Mouse (Mus musculus) cerebellum, adult 8-10 months (tissue): ENCODE results near the gene Atg9b.
"Not testable (repeated sequence)": the region's sequence is repeated elsewhere in the genome, so short reads cannot be mapped to it uniquely, and the experiment has no call there.

Source experiments
- DNase-seq: peaks from one replicate; pipeline ENCODE4 v3.0.0; 2022

Gene Atg9b

GRCm38 (mm10) chr5:24404594-24405360 lies 12.8 kb upstream of the Atg9b start:
- DNase-seq: no peak

GRCm38 (mm10) chr5:24401969-24402368 lies 10.0 kb upstream of the Atg9b start:
- DNase-seq: no peak

DNA sequence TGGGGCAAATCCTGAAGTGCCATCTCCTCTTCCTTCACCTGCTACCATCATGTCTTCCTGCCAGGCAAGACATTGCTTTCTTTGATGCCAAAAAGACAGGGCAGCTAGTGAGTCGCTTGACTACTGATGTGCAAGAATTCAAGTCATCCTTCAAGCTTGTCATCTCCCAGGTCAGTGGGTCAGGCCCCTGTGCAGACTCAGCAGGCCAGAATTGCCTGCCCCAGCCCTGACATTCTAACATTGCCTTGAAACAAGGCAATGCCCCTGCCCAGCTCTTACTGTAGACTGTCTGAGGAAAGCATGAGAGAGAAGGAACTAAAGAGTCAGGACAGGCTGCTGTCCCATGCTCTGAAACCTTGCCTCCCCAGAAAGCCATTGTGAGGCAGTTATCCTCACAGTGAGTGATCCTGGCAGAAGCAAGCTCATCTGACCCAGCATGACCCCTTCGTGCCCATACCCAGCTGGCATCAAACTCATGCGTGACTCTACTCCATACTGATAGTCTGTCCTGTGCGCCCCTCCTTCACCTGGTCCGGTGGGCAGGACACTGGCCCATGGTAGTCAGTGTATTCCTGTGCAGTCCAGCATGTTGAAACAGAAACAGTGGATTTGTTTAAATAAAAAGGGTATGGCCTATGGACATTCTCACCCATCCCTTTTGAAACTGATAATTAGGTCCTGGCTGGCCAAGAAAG lies 9.1 kb upstream of the Atg9b start:
- DNase-seq: no peak

GRCm38 (mm10) chr5:24400362-24400761 lies 8.4 kb upstream of the Atg9b start:
- no peak for DNase-seq

- no peak for DNase-seq
These were observed 7.7 kb upstream of the Atg9b start for GRCm38 (mm10) chr5:24399686-24400085.

DNA sequence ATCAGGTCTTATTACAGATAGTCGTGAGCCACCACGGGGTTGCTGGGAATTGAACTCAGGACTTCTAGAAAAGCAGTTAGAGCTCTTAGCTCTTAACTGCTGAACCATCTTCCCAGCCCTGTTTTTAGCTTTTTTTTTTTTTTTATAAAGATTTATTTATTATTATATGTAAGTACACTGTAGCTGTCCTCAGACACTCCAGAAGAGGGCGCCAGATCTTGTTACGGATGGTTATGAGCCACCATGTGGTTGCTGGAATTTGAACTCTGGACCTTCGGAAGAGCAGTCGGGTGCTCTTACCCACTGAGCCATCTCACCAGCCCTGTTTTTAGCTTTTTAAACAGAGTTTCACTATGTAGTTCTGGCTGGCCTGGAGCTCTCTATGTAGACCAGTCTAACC lies 4.3 kb upstream of the Atg9b start:
- not testable (repeated sequence) for DNase-seq

- DNase-seq: peak; percentile 96
These were observed 2.4 kb upstream of the Atg9b start for GRCm38 (mm10) chr5:24394165-24394894.

- DNase-seq: peak; percentile 81
These were observed 1.6 kb upstream of the Atg9b start, which contains the start of gene Abcb8 for GRCm38 (mm10) chr5:24393392-24393997. Gene Abcb8, plus strand, starts transcription at chr5:24393663.

DNA sequence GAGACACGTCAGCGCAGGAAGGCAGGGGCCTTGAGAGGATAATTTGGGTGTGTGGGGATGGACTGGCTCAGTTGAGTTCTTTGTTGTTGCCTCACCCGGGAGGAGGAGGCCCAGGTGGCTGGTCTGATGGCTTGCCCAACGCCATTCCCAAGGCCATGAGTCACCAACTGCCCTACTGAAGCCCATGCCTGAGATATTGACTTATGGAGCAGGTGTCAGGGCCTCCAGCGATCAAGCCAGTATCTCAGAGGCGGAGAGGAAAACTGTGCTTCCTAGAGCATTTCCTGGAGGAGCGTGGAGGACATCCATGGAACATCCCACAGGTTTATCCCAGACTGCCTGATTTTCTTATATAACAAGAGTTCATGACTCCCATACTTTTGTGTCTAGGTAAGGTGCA lies 781 bp upstream of the Atg9b start:
- no peak for DNase-seq

DNA sequence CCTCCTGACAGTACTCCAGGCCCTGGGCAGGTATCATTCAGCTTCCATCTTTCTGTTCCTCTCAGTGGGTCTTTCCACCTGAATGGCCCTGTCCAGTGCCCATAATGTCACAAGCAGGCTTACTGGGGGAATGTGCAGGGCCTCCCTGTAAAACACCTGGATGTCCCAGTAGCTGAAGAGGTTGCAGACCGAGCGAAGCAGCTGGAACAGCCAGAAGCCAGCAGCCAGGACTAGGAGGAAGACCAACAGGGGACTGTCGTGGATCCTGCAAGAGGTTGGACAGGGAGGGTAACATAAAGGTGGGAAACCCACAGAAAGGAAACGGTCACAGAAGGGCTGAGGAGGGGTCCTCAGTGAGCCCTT lies 2.3 kb downstream of the Atg9b start:
- DNase-seq: no peak

GRCm38 (mm10) chr5:24389011-24389657 lies 2.8 kb downstream of the Atg9b start:
- DNase-seq: no peak

DNA sequence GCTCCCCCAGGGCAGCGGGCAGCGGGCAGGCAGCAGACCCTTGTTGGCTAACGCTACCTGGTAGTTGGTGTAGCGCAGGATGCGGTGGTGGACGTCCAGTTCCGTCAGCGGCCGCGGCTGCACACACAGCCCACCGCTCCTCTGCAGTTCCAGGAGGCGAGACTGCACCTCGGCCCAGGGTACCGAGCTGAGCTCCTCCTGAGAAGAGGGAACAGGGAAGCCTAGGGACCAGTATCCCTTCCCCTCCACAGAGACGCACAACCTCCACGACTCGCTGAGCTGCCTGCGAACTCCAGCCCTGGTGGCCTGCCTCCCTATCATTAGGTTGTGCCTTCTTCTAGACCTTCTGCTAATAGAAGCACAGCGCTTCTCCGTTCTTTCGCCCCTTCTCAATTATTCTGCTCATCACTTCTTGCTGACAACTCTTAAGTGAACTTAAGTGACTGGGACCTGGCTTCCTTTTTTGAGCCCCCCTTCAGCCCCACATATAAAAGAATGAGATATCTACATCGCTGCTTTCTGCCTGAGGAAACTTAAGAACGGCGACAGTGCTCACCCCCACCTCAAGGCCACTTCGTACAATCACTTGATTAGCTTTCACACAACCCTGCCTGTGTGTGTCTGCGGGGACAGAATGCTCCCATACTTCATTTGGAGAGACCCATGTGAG lies 3.6 kb downstream of the Atg9b start:
- no peak for DNase-seq

DNA sequence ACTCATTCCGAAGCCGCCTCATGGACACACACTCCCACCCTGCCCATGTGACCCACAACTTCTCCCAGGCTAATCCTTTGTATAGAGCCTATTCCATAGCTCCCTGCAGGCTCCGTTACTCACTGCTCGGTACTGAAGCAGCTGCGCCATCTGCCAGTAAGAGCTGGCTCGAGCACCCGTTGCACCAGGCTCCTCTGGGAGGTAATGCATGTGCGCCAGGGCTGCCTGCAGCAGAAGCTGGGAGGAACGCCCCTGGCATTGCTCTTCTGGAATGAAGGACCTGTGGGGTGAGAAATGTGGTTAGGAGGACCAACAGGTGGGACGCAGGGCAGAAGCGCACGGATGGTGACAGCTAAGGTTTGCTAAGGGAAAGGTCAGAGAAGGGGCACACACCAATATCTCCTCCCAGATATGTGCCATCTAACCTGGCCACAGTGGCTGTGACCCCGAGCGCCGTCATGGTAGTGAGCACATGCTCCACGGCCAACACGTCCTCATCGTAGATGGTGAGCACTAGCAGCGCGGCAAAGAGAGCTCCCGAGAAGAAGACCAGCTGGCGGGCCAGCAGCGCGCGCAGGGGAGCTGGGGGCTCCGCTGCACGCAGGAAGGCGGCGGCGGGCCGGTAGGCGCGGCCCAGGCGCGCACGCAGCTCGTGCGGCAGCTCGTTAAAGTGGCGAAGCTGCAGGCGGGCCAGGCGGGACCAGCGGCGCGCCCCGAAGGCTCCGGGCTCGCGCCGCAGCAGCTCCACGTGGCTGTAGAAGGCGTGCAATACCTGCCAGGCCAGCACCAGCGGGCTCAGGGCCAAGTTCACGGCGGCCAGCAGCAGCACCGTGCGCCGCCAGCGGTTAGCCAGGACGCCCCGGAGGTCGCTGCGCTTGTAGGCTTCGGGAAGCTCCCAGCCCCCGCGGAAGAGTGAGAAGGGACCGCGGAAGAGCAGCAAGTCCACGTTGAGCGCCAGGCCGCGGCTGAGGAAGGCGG lies 4.4 kb downstream of the Atg9b start:
- DNase-seq: peak; percentile 41

- no peak for DNase-seq
These were observed 5.9 kb downstream of the Atg9b start for GRCm38 (mm10) chr5:24385887-24386550.

DNA sequence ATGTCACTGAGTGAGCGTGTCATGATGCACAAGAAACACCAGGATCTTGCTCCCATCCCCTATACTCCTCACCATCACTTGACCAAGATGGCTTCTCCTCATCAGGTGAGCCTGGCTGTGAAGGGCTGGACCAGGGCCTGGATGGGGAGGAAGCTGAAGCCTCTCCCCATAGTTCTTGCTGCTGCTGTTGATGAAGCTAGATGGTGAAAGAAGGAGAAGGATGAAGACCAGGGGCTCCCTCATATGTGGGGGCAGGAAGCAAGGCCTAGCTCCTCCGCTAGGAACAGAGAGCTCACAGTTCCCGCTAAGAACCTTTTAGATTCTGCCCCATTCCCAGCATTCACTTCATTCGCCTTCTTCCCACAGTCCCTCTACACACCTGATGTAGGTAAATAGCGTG lies 6.6 kb downstream of the Atg9b start:
- no peak for DNase-seq

GRCm38 (mm10) chr5:24384407-24384806 lies 7.5 kb downstream of the Atg9b start:
- no peak for DNase-seq

DNA sequence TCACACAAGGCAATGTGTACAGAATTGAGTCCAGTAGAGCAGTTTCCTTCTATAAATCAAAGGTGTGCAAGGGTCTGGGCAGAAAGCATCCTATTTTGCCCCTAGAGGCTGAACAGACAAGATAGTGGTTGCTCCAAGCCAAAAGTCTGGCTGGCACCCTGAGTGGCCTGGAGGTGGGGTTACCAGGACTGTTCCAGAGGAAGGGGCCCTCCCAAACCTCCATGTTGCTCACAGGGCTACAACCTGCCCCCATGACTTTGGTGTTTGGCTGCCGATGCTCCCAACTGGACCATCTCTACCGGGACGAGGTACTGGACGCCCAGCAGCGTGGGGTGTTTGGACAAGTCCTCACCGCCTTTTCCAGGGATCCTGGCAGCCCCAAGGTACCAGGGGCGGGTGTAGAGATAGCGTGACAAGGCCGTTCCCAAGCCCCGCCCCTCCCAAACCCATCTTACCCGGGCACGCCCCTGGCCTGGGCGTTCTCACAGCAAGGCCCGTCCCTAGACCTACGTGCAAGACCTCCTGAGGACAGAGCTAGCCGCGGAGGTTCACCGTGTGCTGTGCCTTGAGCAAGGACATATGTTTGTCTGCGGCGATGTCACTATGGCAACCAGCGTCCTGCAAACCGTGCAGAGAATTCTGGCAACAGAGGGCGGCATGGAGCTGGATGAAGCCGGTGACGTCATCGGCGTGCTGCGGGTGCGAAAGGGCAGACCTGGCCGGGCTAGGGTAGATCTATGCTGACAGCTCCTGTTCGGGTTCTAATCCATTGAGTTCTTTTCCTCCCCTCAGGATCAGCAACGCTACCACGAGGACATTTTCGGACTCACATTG lies 8.7 kb downstream of the Atg9b start:
- DNase-seq: peak; percentile 98

- no peak for DNase-seq
These were observed 10.0 kb downstream of the Atg9b start for GRCm38 (mm10) chr5:24381988-24382387.

- no peak for DNase-seq
These were observed 10.5 kb downstream of the Atg9b start for GRCm38 (mm10) chr5:24381486-24381885.
